Mouse (Mus musculus): ENCODE measurements at regions not wholly inside any gene's neighbourhood (a gene's known extent, or its start where the extent isn't known, plus 50 kb on each side); places are given as distances from the start of the nearest gene placed in this dataset.

DNA sequence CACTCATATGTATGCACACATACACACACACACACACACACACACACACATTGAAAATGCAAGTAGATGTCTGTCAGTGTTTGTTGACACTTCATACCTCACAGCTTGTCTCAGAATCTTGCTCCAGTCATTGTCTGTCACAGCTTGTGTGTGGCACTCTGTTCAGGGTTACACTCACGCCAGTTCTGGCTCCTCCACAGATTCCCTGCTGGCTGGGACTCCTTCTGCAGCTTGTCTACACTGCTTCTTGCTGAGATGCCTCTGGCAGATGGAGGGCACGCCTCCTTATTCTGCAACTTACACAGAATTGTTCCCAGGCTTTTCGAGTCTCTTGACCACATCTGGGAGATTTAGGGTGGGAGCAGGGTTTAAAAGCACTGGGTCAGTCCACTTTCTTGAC is 208.6 kb upstream of the Gcfc2 start:
- H3K27ac ChIP-seq (ENCODE audit: control insufficient read depth, low read depth, low read length) = no peak overlapping the region
- DNase-seq (ENCODE audit: low read depth, low spot score) = no peak
- H3K9me3 ChIP-seq (replicated peaks; ENCODE audit: insufficient read depth, low read length) = no peaks in the 10 kb centered on the region
- TF ChIP-seq MAFK (IDR thresholded peaks at IDR 0.05; ENCODE audit: borderline replicate concordance, low read depth, low read length) (no peak), MEF2A (IDR thresholded peaks at IDR 0.05; ENCODE audit: extremely low read depth, insufficient replicate concordance, low read depth, low read length, poor library complexity, severe bottlenecking) (no peak), MAX (IDR thresholded peaks at IDR 0.05; ENCODE audit: low read length) (no peak), POLR2A (IDR thresholded peaks at IDR 0.05; ENCODE audit: control insufficient read depth in 1 of 2, insufficient read depth in 1 of 2, low read depth in 1 of 2, low read length in 2 of 2, poor library complexity in 1 of 2) (no peak), USF1 (IDR thresholded peaks at IDR 0.05; ENCODE audit: low read depth, low read length) (no peak), TAL1 (IDR thresholded peaks at IDR 0.05; ENCODE audit: low read length) (no peak), GABPA (IDR thresholded peaks at IDR 0.05; ENCODE audit: low read depth, low read length) (no peak)
- no peaks in the 10 kb centered on the region for H3K36me3 ChIP-seq (ENCODE audit: control insufficient read depth in 1 of 2, insufficient read depth in 2 of 2, low read length in 2 of 2)
- H3K4me3 ChIP-seq (ENCODE audit: control insufficient read depth in 1 of 2, insufficient read depth in 1 of 2, low read depth in 2 of 2, low read length in 2 of 2) = no peak overlapping the region
- no peaks in the 10 kb centered on the region for H3K4me1 ChIP-seq (ENCODE audit: control insufficient read depth in 1 of 2, insufficient read depth in 2 of 2, low read length in 2 of 2)
- H3K79me2 ChIP-seq (ENCODE audit: control insufficient read depth, insufficient read depth, low read length, poor library complexity) = no peaks in the 10 kb centered on the region
- H3K9ac ChIP-seq (ENCODE audit: control insufficient read depth, low read depth, low read length, poor library complexity, severe bottlenecking) = no peak overlapping the region
- no peaks in the 10 kb centered on the region for H3K27me3 ChIP-seq (ENCODE audit: control insufficient read depth in 1 of 2, insufficient read depth in 2 of 2, low read length in 2 of 2)

GRCm38 (mm10) chr6:81716371-81716770 is 207.1 kb upstream of the Gcfc2 start:
- Histone ChIP-seq H3K27me3 (ENCODE audit: control insufficient read depth in 1 of 2, insufficient read depth in 2 of 2, low read length in 2 of 2) (no peaks in the 10 kb centered on the region), H3K9me3 (replicated peaks; ENCODE audit: insufficient read depth, low read length) (no peaks in the 10 kb centered on the region), H3K4me1 (ENCODE audit: control insufficient read depth in 1 of 2, insufficient read depth in 2 of 2, low read length in 2 of 2) (no peaks in the 10 kb centered on the region), H3K4me3 (ENCODE audit: control insufficient read depth in 1 of 2, insufficient read depth in 1 of 2, low read depth in 2 of 2, low read length in 2 of 2) (no peak overlapping the region), H3K9ac (ENCODE audit: control insufficient read depth, low read depth, low read length, poor library complexity, severe bottlenecking) (no peak overlapping the region), H3K27ac (ENCODE audit: control insufficient read depth, low read depth, low read length) (no peak overlapping the region), H3K36me3 (ENCODE audit: control insufficient read depth in 1 of 2, insufficient read depth in 2 of 2, low read length in 2 of 2) (no peaks in the 10 kb centered on the region), H3K79me2 (ENCODE audit: control insufficient read depth, insufficient read depth, low read length, poor library complexity) (no peaks in the 10 kb centered on the region)
- TF ChIP-seq HCFC1 (IDR thresholded peaks at IDR 0.05; ENCODE audit: low read depth, low read length) (no peak), TAL1 (IDR thresholded peaks at IDR 0.05; ENCODE audit: low read length) (no peak), RCOR1 (IDR thresholded peaks at IDR 0.05; ENCODE audit: low read depth, low read length) (no peak), TBP (IDR thresholded peaks at IDR 0.05; ENCODE audit: low read depth, low read length) (no peak), ZMIZ1 (IDR thresholded peaks at IDR 0.05; ENCODE audit: low read depth, low read length) (no peak), CHD2 (IDR thresholded peaks at IDR 0.05; ENCODE audit: low read length) (no peak), UBTF (IDR thresholded peaks at IDR 0.05; ENCODE audit: borderline replicate concordance, insufficient read depth, low read depth, low read length) (no peak), BHLHE40 (IDR thresholded peaks at IDR 0.05; ENCODE audit: borderline replicate concordance, low read depth, low read length) (no peak), MXI1 (IDR thresholded peaks at IDR 0.05; ENCODE audit: low read depth, low read length) (no peak), GABPA (IDR thresholded peaks at IDR 0.05; ENCODE audit: low read depth, low read length) (no peak), MAZ (IDR thresholded peaks at IDR 0.05; ENCODE audit: low read depth, low read length) (no peak)
- no peak for DNase-seq (ENCODE audit: low read depth, low spot score)

Measured in MEL (cell line).